Mouse (Mus musculus) ES-Bruce4 (cell line): Measurements from ENCODE around the gene Cep41.

ENCODE experiments used
- CTCF ChIP-seq: IDR thresholded peaks from one replicate; pipeline ENCODE4 v1.8.1; 2011; ENCODE audit warnings: low read depth, low read length
- EP300 ChIP-seq: IDR thresholded peaks from 2 replicates; pipeline ENCODE4 v1.6.1; 2011; ENCODE audit warnings: low read depth, low read length; ENCODE audit not compliant: insufficient read depth
- POLR2A ChIP-seq: IDR thresholded peaks from one replicate; pipeline ENCODE4 v1.8.1; 2011; ENCODE audit warnings: low read length; ENCODE audit not compliant: insufficient read depth

DNA sequence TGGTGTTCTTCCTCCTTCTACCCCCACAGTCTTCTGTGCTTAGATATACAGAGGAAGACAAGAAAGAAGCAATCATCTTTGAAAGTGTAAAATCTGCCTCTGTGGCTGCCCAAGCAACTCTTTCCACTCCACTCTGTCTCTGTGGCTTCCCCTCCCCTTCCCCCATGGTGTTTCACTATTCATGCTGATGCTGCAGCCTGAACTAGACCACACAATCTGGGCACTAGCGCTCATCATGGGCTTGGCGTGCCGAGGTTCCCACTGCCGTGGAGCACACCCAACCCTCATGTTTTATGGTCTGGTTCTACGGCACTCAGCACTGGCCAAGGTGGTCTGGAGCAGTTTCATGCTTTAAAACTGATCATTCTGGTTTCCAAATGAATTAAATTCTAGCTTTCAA, 21.9 kb downstream of the Cep41 start:
- no peak for TF ChIP-seq CTCF
- TF ChIP-seq POLR2A = no peak
- TF ChIP-seq EP300 = no peak
